Mouse (Mus musculus) E14TG2a.4 (cell line): Measurements from ENCODE around the gene Tmem178b.

ENCODE experiments used
- H3K27me3 ChIP-seq: 2 replicates; pipeline ENCODE4 v1.6.1; 2014; ENCODE audit warnings: low read length, control low read depth; ENCODE audit not compliant: insufficient read depth
- H3K36me3 ChIP-seq: 2 replicates; pipeline ENCODE4 v1.6.1; 2014; ENCODE audit warnings: low read length, control low read depth; ENCODE audit not compliant: insufficient read depth
- H3K4me1 ChIP-seq: replicated peaks from 2 replicates; pipeline ENCODE4 v1.6.1; 2014; ENCODE audit warnings: low read depth, low read length, control low read depth
- H3K4me3 ChIP-seq: replicated peaks from 2 replicates; pipeline ENCODE4 v1.5.1; 2014; ENCODE audit warnings: mild to moderate bottlenecking, low read length
- H3K9me3 ChIP-seq: 2 replicates; pipeline ENCODE4 v1.6.1; 2014; ENCODE audit warnings: low read length, control low read depth
- CTCF ChIP-seq: conservative IDR thresholded peaks from 2 replicates; pipeline ENCODE4 v1.5.1; 2014; ENCODE audit warnings: low read length
- NANOG ChIP-seq: IDR thresholded peaks from 2 replicates; pipeline ENCODE4 v1.6.1; 2014; ENCODE audit warnings: borderline replicate concordance, low read length, mixed read lengths
- POU5F1 ChIP-seq: IDR thresholded peaks from 2 replicates; pipeline ENCODE4 v1.6.1; 2014; ENCODE audit warnings: low read length, borderline replicate concordance

Gene Tmem178b

DNA sequence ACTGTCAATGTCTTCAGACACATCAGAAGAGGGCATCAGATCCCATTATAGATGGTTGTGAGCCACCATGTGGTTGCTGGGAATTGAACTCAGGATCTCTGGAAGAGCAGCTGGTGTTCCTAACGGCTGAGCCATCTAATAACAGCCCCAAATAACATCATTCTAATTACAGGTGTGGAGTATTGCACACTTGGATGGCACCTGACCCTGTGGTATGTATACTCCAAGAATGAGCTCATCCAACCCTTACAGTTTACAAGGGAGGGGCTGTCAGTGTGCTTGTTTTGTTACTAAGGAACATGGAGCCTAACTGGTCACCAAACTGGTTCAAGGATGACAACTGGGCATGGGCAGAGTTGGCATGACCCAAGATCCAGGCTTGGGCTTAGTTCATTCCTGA is 190.8 kb downstream of the Tmem178b start:
- Histone ChIP-seq H3K9me3 (peaks cover 7% of the 10 kb centered on the region; the same call in 1 of the 2 replicates), H3K36me3 (no peaks in the 10 kb centered on the region), H3K4me1 (no peaks in the 10 kb centered on the region), H3K4me3 (no peak overlapping the region), H3K27me3 (no peaks in the 10 kb centered on the region; the same call in 1 of the 2 replicates)
- TF ChIP-seq CTCF (no peak), NANOG (no peak), POU5F1 (no peak)

GRCm38 (mm10) chr6:40064342-40064741 is 191.3 kb downstream of the Tmem178b start:
- H3K9me3 ChIP-seq = peaks cover 7% of the 10 kb centered on the region; the same call in 1 of the 2 replicates
- no peak overlapping the region for H3K4me3 ChIP-seq
- peaks cover 2% of the 10 kb centered on the region; the same call in 1 of the 2 replicates for H3K4me1 ChIP-seq
- H3K36me3 ChIP-seq = no peaks in the 10 kb centered on the region
- no peaks in the 10 kb centered on the region; the same call in 1 of the 2 replicates for H3K27me3 ChIP-seq
- no peak for TF ChIP-seq POU5F1

GRCm38 (mm10) chr6:40068467-40068866 is 195.4 kb downstream of the Tmem178b start:
- peaks cover 7% of the 10 kb centered on the region for H3K4me1 ChIP-seq
- H3K36me3 ChIP-seq = no peaks in the 10 kb centered on the region
- no peak overlapping the region for H3K4me3 ChIP-seq
- no peaks in the 10 kb centered on the region for H3K27me3 ChIP-seq
- H3K9me3 ChIP-seq = peaks cover 10% of the 10 kb centered on the region
- TF ChIP-seq NANOG (no peak), CTCF (no peak), POU5F1 (no peak)

DNA sequence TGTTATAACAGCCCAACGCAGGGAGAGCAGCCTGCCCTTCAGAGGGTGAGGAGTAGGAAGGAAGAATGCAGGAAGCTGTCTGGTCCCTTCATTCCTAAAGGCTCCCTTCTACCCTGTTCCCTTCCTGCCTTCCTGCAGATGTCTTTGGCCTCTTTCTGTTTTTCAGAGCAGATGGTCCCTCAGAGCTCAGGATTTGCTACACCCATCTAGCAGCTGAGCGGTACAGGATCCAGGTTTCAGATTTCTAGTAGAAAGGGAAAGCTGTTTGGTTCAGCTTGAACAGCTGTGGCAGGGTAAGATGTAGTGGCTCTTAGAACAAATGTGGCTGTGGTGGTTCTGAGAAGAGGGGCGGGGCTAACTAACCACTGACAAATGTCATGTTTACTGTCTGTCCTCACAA is 197.9 kb downstream of the Tmem178b start:
- Histone ChIP-seq H3K9me3 (peaks cover 10% of the 10 kb centered on the region), H3K4me3 (no peak overlapping the region), H3K27me3 (no peaks in the 10 kb centered on the region), H3K4me1 (peaks cover 7% of the 10 kb centered on the region), H3K36me3 (no peaks in the 10 kb centered on the region)
- TF ChIP-seq POU5F1 (no peak), NANOG (no peak), CTCF (no peak)

GRCm38 (mm10) chr6:40076089-40076488 is 203.0 kb downstream of the Tmem178b start:
- no peaks in the 10 kb centered on the region for H3K9me3 ChIP-seq
- H3K4me1 ChIP-seq = no peaks in the 10 kb centered on the region; the same call in 1 of the 2 replicates
- H3K36me3 ChIP-seq = no peaks in the 10 kb centered on the region
- TF ChIP-seq CTCF = no peak
- TF ChIP-seq POU5F1 = no peak
- no peak for TF ChIP-seq NANOG
- no peak overlapping the region for H3K4me3 ChIP-seq
- no peaks in the 10 kb centered on the region for H3K27me3 ChIP-seq

DNA sequence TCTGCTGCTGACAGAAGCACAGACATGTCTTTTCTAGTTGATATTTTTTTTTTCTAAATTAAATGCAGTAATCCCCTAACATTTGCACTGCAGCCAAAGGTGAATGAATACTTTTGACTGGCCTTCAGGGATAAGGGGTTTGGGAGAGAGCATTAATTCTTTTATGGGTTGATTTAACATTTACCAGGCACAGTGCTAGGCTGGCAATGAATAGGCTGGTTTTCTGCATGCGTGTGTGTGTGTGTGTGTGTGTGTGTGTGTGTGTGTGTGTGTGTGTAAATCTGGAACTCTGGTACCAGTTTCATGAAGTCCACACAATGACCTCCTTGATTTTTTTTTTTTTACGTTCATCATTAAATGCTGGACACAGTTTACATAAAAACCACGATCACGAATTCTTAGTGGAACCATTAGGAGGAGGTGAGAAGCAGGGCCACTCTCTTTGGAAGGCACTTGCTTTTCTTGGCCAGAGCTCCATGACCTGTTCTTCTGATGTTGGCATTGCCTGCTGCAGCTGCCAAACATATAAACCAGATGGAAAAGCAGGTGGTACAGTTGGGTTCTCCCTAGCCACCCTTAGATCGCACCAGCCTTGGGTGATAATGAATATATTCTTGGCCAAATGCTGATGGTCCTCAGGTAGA is 203.7 kb downstream of the Tmem178b start:
- no peaks in the 10 kb centered on the region for H3K9me3 ChIP-seq
- H3K4me3 ChIP-seq = no peak overlapping the region
- TF ChIP-seq POU5F1 = no peak
- no peak for TF ChIP-seq NANOG
- no peaks in the 10 kb centered on the region for H3K36me3 ChIP-seq
- H3K4me1 ChIP-seq = no peaks in the 10 kb centered on the region
- no peaks in the 10 kb centered on the region for H3K27me3 ChIP-seq

DNA sequence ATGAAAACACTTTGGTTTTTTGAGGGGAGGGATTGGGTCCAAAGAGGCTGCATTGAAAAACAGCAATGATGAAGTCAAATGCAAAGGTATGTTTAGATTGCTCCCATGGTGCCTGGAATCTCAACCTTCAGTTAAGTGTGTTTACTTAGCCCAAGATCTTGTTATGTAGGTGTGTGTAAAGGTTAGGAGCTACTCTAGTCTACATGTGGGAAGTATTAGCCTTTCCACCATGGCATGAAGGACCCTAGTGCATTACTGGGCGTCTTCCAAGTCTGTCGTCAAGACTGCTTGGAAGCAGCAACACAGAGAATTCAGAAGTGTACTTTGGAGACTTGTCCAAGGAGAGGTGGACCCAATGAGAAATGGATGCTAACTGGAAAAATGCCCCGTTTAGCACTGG is 205.3 kb downstream of the Tmem178b start:
- no peaks in the 10 kb centered on the region for H3K27me3 ChIP-seq
- H3K36me3 ChIP-seq = no peaks in the 10 kb centered on the region
- H3K4me1 ChIP-seq = no peaks in the 10 kb centered on the region
- no peak overlapping the region for H3K4me3 ChIP-seq
- H3K9me3 ChIP-seq = no peaks in the 10 kb centered on the region
- TF ChIP-seq NANOG (no peak), CTCF (no peak), POU5F1 (no peak)

DNA sequence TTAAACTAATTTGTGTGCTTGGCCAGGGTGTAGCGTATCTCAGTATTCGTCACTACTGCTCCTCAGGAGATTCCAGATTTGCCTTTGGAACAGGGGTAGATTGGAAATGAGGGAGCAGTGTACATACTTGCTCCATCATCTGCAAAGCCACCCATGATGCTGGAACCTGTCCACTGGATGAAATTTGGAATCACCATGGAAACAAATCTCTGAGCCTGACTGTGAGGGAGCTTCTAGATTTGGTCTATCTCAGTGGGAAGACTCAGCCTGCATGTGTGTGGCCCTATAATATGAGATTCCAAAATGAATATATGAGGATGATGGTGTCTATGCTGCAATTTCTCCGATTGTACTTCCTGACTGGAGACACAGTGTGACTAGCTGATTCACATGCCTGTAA is 210.7 kb downstream of the Tmem178b start:
- H3K9me3 ChIP-seq = no peaks in the 10 kb centered on the region
- no peak overlapping the region for H3K4me3 ChIP-seq
- H3K27me3 ChIP-seq = no peaks in the 10 kb centered on the region
- H3K4me1 ChIP-seq = no peaks in the 10 kb centered on the region
- H3K36me3 ChIP-seq = no peaks in the 10 kb centered on the region
- TF ChIP-seq POU5F1 = no peak
- TF ChIP-seq CTCF = no peak
- no peak for TF ChIP-seq NANOG

DNA sequence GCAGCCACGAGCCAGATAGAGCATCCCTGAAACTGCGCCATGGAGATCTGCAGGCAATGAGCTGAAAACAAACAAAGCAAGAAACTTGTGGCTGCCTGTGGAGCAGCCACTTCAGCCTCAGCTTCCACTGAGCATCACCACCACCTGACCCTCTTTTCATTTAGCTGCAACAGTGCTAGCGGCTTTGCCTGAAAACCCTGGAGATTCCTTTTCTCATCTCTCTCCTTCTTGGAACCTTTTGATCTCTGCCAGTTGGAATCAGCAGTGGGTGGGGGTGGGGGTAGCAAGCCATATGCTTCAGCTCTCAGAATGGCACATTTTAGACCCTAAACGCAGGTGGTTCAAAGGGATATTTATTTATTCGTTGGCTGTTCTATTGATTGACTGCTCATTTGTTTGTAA is 218.2 kb downstream of the Tmem178b start:
- Histone ChIP-seq H3K27me3 (no peaks in the 10 kb centered on the region), H3K4me3 (no peak overlapping the region), H3K9me3 (no peaks in the 10 kb centered on the region), H3K36me3 (no peaks in the 10 kb centered on the region), H3K4me1 (no peaks in the 10 kb centered on the region)
- no peak for TF ChIP-seq POU5F1
- TF ChIP-seq CTCF = no peak
- no peak for TF ChIP-seq NANOG
